Mouse (Mus musculus) ES-CJ7 (cell line): ENCODE data around the gene Mdfi.

ENCODE experiments used
- DNase-seq: peaks from one replicate; pipeline ENCODE4 v3.0.0; 2011; ENCODE audit warnings: low read depth, low spot score

Gene Mdfi

DNA sequence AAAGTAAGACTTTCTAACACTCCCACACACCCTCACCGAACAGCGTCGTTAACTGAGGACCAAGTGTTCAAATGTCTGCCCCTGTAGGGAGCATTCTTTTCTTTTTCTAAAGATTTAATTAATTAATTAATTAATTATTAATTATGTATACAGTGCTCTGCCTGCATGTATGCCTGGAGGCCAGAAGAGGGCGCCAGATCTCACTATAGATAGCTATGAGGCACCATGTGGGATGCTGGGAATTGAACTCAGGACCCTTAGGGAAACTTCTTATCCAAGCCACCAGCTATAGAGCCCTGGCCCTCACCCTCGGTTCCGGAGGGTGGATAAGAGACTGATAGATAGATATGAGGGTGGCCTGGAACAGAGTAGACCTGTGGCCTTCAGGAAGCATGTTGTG lies 13.5 kb upstream of the Mdfi start:
- no peak for DNase-seq

DNA sequence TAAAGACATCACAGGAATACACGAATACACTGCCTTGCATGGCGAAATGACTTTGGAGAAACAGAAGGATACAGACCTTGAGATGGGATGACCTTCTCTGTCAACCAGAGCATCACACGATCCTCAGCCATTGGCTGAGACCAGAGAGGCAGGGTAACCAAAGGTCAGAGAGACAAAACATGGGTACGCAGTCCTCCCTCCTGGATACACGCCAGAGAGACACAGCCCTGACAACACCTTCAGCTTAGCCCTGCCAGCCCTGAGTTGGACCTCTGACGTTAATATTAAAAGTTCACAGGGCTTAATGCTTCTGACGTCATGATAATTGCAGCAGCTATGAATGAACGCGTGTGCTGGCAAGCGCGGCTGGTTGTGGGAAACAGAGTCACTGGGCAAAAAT lies 11.1 kb upstream of the Mdfi start:
- DNase-seq: no peak

DNA sequence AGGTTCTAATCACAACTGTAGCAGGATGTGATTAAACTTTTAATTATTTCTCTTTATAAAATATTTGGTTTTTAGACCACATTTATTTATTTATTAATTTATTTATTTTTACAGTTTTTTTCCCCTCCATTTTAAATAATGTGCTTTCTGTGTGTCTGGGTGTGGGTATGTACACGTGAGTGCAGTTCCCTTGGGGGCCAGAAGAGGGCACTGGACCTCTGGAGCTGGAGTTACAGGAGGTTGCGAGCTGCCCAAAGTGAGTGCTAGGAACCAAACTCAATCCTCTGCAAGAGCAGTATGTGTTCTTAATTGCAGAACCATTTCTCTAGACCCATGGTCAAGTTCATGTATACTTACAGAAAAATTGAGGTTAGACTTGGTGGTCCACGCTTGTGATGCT lies 9.0 kb upstream of the Mdfi start:
- DNase-seq: no peak

DNA sequence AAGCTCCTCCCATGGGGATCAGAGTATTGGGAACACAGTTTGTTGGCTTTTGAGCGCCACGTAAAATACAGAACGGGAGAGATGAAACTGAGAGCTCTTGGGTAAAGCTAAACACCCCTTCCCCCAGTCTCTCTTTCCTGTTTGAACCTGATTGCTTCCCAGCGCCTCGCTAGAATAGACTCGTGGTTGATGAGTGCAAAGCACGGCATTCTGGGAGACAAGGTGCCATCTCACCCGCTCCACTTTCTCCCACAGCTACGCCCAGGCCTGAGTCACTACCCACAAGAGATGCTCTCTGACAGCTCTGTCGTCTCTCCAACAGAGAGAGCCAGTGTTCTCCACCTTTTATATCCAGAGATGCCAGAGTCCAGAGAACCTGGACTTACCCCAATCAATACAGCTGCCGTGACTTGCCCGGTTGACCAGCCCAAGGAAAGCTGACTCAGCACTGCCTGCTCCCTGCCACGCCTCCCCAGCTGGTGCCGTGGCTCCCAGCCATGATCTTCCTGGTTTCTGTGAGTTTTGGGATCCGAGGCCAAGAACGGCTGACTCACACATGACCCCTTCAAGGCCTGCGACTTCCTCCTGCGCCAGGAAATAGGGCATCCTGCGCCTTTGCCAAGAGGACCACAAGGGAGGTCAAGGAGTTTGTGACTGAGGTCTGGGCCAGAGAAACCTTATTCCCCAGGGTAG lies 7.6 kb upstream of the Mdfi start:
- DNase-seq: no peak

DNA sequence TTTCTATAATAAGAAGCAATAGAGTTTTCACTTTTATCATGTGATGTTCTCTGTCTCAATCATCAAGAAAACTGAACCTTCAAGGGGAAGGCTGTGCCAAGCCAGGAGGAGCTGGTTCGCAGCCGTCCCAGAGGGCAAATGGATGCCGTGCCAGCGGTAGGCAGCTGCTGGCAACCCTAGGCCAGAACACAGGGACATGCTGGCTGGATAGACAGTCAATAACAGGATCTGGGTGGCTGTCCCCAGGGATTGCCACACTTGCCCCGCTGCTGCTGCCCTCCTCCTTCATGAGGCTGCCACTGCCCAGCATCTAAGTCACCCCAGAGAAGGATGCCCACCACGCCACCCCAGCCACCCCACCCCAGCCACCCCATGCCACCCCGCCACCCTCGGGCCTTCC lies 7.0 kb upstream of the Mdfi start:
- no peak for DNase-seq

DNA sequence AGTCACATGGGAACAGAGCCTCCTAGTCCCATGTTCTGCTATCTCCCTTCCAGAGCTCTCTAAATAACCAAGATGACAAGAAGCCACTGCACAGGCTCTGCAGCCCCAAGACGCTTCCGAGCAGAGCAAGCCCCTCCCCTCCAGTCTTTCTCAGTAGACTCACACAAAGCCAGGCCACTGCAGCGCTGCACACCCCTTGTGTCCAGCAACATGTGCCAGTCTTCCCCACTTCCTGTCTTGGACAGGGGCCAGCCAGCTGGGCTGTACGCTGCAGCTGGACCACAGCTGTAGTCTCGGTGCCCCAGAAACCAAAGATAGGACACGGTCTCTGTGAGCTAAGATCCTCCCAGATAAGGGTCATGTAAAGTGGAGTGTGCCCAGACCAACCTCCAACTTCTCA lies 3.3 kb upstream of the Mdfi start:
- DNase-seq: no peak

DNA sequence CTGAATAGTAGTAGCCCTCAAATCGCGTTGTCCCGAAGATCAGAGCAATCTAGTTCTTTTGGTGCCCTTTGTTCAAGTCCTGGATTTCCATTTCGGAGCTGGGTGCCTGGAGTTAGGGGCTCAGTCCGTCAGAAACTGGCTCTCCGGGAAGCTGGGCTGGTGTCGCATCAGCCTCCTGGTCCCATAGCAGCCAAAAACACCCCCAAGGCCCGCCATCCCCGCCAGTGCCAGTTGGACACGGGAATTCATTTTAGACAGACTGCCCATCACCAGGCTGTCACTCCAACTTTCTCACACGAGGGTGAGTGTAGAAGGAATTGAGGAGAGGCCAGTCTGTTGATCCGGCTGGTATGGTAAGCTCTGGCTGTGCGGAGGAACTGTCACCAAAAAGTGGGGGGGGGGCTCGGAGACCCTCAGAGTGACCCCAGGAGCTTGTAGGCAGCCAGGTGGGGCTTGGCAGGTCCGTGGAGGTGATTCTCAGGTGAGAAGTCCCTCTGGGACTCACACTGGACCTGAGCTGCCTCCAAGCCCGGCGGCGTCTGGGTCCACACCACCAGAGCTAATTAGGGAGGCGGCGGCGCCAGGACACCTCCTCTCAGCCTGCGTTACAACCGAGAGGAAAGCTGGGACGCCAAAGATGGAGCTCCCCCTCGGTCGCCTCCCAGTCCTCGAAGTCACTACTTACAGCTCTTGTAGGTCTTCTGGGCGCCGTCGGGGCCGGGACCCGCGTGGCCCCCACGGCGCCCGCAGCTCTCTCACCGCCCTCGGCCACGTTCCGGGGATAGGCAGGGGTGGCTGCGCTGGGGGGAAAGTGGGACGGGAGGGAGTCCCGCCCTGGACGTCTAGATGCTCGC lies 636 bp downstream of the Mdfi start:
- no peak for DNase-seq

DNA sequence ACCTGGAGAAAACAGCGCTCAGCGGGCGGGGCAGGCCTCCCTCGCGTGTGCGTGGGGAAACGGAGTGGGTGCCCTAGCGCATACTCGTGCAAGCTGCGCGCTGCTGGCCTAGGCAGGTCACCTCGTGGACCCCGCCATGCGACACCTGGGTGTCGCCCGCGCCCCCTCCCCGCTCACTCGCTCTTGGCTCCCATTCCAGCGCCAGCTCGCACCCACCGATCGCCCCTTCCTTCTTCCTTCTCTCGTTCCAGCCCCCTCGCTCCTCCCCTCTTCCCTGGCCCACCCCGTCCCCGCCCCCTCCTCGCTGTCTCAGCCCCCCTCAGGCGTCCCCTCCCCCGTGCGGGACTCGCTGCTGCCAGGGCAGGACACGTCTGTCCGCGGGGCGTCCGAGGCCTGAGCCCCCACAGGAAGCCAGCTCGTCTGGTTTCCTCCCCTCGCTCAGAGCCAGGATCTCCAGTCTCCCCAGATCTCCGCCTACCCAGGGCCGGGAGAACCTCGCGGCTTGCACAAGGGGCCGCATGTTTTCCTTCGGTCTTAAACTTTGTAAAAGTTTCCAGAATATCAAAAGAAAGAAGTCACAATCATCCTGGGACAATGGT lies 1.4 kb downstream of the Mdfi start:
- peak; percentile 56 for DNase-seq

DNA sequence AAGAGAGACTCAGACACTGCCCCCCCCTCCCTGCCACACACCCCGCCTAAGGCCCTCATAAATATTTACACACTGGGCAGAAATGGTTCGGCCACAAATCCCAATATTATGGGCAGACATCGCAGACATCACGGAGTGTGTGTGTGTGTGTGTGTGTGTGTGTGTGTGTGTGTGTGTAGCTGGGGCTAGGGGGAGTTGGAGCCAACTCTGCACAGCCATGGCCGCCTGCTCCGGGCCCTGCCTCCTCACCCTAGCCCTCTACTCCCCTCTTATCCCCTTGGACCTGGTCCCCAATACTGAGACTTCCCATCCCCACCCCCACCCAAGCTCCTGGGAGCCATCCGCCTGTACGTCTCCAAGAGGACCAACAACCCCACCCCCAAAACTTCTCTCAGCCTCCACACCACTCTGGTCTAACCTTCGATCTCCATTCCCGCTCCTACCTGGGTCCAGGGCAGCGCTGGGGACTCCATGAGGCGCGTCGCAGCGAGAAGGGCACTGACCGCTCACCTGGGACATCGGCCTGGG lies 1.9 kb downstream of the Mdfi start:
- no peak for DNase-seq

DNA sequence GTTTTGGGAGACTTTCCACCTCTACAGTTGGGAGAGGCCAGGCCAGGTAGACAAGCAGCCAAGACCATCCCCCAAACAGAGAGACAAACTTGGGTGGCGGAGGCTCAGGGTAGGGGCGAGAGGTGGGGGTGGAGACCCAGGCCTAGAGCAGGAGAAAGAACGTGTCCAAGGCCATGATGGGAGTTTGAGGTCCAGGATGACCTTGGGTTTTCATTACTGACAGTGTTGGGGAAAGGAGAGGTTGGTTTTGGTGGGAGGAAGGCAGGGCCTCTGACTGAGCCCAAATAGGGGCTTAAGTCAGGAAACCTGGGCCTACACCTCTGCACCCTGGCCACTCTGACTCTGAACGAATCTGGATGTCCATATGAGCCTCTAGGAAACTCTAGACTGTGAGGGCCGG lies 2.7 kb downstream of the Mdfi start:
- no peak for DNase-seq

DNA sequence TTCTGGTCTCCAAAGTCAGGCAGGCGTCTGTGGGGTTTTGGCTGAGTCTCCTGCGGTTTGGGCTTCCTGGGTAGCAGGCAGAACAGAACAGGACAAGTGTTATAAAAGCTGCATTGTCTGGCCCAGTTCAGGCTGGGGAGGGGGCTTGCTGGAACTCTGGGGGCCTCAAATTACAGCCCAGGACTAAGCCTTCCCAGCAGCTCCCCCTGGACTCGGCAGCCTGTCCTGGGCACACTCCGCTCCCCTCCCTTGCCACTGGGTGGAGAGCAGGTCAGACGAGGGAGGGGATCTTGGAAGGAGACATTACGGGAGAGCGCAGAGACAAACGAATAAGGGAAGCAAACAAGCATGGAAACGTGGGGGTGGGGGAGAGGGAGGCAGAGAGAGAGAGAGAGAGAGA lies 3.3 kb downstream of the Mdfi start:
- DNase-seq: no peak

DNA sequence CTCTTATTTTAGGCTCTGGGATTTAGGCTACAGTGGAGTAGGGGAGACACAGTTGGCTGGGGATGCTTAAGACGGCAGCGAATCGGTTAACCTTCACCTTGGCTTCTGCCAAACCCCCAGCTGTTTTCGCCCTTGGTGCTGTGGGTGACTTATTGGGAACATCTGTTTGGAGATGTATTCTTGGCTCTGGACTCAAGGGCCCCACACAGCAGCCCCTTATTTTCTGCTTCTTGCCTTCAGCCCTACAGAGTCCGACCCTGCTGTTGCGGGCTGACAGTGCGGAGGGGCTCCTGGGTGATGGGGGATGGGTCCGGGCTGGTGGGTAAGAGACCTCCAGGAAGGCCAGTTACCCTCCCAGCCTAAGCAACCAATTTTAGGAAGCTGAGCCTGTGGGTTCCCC lies 13.2 kb downstream of the Mdfi start:
- no peak for DNase-seq

DNA sequence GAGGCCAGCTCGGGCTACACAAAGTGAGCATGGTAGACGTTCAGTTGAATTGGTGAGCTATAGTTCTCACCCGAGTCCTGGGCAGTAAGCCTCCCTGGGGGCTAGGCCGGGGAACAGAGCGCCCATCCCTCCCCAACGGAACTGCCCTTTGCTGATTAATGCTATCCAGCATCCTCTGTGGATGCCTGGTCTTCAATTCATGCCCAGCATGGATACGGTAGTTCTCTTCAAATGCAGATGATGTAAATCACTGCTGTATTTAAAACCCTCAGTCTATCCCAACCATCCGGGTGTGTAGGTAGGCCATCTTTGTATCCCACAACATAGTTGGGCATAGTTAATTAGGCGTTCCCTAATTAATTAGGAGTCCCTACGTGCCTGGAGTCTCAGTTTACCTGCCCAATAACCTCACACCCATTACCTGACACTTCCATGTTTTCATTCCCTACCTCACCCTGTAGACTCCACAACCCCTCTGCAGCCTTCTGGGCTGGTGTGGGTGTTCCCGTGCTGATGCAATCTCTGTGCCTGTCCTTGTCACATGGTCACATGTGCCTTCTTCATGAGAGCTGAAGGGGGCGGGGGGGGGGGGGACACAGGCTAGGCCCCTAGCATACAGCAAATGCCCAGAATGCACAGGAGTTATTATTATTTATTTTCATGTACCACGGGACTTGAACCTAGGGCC lies 16.3 kb downstream of the Mdfi start:
- DNase-seq: peak; percentile 89

DNA sequence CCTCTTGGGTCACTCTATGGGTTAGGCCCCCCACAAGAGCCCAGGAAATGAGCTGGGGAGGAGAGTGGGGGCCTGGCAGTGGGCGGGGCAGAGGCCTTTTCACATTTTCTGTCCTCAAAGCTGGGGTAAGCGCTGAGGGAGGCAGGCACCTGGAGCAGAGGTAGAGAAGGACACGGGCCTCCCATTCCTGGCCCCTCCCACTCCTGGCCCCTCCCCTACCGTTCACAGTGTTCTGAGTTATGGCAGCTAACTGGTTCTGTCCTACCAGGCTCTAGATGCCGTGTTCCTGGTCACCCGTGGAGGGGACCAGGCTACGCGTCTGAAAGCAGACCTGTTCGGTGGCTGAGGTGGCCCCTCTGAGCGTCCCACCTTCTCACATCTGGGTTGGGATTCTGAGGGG lies 19.0 kb downstream of the Mdfi start:
- peak; percentile 67 for DNase-seq

DNA sequence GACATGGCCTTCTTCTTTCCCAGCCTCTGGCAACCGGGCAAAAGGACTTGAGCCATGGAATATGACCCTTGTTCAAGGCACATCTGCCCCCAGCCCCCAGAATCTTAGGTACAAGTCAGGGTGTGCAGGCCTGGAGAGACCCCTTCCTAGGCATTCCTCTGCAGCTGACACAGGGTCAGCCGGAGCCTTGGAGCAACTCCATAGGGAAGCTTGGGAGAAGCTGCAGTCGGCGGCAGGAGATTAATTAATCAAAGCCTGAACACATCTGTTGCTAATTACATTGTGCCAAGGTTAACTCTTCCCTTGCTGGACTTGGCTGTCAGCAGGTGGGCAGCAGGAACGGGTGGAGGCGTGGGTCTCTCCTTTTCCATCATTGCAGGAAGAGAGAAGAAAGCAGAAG lies 20.0 kb downstream of the Mdfi start:
- no peak for DNase-seq

DNA sequence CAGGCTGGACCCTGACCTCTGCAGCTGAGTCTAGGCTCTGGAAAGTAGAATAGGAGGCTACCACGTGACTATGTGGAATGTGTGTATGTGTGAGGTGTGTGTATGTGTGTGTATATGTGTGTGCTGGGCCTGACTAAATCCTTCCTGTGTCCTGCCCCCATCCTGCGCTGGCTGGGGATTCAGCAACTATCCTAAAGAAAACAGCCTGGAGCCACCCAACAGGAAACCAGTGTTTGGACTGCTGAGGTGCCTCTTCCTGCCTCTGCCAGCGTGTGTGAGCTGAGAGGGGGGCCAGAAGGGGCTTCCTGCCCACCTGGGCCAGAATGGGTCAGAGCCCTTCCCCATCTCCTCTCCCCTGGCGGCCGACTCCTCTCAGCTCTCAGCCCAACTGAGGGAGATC lies 20.9 kb downstream of the Mdfi start:
- DNase-seq: no peak

DNA sequence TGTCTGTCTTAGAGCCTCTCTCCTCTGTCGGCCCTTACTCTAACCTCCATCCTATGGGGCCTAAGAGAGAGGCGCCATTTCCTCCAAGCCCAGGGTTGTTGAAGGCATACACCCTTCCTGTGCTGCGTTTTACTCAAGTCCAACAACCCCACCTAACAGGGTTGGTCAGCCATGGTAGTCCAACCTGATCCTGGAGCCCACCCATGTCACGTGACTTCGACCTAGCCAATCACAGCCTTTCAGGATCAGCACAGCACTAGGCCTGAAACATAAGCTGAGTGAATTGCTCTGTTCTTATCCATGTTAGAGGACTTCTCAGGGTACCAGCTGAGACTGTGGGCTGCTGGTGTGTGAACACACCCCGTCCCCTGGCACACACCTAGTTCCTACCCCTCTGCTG lies 22.3 kb downstream of the Mdfi start:
- peak; percentile 77 for DNase-seq

DNA sequence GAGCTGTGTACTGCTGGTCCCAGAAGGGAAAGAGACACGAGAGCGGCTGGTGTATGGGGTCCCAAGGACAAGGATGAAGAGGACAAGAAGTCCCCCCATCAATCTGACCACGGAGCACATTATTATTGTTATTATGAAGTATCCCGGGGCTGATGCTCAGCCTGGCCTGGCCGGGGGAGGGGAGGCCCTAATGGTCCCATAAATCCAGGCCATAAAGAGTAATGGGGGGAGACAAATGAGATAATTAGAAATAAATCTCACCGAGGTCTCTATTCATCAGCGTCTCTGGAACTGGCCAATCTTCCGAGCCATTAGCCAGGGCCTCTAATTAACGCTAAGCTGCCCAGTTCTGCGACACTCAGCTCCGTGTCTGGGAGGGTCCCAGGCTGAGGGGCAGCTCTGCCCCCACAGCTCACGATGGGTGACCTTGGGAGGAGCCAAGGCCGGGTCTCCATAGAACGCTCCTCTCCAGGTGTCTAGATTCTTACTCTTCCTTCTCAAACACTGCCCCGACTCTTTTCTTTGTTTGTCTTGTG lies 23.2 kb downstream of the Mdfi start:
- no peak for DNase-seq

DNA sequence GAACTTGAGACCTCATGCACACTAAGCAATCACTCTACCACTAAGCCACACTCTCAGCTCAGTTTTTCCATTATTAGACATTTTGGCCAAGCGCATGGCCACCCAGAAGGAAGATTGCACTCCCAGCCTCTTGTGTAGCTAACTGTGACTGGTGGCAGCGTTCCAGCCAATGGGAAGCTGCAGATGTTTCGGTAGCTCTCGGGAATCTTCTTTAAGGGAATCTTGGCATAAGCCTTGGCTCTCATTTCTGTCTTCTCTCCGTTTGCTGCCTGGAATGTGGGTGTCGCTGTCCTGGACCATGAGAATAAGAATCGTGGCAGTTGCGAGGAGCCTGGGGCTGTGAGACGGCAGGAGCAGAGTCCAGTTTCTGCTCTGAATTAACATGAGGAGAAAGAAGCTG lies 28.3 kb downstream of the Mdfi start:
- no peak for DNase-seq

DNA sequence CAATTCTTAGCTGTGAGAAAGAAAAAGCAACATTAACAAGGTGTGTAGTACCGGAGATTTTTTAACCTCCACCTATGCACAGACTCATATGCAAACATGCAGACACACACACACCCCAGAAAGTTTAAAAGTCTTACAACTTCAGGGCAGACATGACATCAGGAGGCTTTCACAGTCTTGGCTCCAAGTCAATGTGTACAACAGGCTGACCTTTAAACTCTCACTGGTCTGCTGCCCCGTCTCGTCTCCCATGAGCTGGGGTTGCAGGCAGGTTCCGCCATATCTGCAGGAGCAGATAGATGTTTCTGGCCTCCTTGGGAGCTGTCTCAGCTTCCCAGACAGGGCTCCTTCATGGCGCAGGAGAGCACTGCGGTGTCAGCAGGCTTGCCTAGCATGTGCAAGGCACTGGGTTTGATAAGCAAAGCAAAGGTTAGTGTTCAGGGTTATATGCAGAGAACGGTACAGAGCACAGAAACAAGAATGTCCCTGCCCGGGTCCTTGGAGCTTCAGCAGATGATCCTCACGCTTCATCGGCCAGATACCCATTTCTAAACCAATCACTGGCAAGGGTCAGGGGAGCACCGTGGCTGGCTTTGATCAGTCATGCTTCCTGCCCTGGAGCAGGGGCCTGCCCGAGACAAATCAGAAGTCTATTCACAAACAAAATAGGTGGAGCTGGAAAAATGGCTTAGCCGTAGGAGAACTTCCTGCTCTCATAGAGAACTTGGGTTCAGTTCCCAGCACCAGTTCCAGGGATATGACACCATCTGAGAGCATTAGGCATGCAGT lies 29.2 kb downstream of the Mdfi start:
- peak; percentile 52 for DNase-seq

DNA sequence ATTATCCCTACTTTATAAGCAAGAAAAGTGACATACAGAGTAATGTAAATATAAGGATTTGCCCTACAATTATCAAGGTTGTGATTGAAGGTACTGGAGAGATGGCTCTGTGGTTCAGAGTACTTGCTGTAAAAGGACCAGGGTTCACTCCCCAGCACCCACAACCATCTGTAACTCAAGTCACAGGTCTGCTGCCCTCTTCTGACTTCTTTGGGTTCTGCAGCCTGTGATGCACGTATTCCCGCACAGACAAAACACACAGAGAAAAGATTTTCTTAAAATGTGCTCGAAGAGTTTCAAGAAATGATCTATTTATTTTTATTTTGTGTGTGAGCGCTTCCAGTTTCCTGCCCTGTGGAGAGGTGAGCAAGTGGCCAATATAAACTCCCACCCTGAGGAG lies 30.8 kb downstream of the Mdfi start:
- peak; percentile 75 for DNase-seq
